Mouse (Mus musculus) brain, adult 10 weeks (tissue): Measurements from ENCODE around the gene Fut11. TPM values are rescaled to one million over a fixed set of nuclear protein-coding genes. Genes with fewer than 3 reads are reported as not detected.

ENCODE experiments used
- polyA plus RNA-seq: library from polyadenylated mRNA; stranded (reverse); fragments of 350-450 nt; fragmentation: Illumina TruSeq; extraction: RNeasy Lipid Tissue Mini Kit (QIAGEN cat#74804); gene quantifications from one replicate; pipeline ENCODE4 v1.2.3, GENCODE M21; 2015; ENCODE audit warnings: low read depth, low replicate concordance

Gene Fut11
- 14.1 TPM for polyA plus RNA-seq

DNA sequence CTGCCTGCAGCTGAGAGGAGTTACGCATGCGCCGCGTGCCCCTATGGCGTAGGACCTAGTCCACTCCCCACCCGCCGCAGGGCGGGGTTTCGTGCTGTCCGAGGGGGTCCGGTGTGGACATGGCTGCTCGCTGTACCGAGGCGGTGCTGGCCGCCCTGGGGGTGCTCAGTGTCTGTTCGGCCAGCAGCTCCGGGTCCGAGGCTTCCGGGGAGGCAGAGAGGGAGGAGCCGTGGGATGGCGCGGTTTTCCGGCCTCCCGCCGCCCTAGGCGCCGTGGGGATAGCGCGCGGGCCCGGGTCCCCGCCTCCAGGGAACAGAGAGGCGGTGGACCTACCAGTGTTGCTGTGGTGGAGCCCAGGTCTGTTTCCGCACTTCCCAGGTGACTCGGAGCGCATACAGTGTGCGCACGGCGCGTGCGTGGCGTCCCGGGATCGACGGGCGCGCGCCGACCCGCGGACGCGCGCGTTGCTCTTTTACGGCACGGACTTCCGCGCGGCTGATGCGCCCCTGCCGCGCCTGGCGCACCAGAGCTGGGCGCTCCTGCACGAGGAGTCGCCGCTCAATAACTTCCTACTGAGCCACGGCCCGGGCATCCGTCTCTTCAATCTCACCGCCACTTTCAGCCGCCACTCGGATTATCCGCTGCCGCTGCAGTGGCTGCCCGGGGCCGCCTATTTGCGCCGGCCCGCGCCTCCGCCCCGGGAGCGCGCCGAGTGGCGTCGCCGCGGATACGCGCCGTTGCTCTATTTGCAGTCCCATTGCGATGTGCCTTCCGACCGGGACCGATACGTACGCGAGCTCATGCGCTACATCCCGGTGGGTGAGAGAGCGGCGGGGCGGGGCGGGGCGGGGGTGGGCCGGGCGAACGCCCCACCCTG is at the start of gene Fut11:
Fut11 (plus strand) TSS at position 85 of the 877 bp plus-strand sequence.

DNA sequence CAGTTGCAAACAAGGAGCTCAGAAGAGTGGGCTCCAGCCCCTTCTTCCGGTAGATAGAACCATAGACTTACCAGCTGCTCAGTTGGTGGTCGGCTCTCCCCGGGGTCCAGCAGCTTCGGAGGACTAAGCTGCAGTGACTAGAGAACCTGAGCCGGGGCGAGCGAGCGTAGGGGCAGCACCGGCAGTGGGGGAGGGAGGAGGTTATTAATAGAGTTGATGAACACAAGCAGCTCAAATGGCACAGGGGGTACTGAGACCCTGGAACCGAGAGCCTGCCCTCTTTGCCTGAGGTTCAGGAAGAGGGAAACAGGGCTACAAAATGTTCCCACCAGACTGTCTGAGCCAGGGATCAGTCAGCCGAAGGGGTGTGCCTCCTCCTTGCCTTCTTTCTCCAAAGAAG is 38.4 kb upstream of the Fut11 start, which contains the start of gene Myoz1:
Myoz1 (minus strand) TSS at position 180 of the 400 bp plus-strand sequence.

DNA sequence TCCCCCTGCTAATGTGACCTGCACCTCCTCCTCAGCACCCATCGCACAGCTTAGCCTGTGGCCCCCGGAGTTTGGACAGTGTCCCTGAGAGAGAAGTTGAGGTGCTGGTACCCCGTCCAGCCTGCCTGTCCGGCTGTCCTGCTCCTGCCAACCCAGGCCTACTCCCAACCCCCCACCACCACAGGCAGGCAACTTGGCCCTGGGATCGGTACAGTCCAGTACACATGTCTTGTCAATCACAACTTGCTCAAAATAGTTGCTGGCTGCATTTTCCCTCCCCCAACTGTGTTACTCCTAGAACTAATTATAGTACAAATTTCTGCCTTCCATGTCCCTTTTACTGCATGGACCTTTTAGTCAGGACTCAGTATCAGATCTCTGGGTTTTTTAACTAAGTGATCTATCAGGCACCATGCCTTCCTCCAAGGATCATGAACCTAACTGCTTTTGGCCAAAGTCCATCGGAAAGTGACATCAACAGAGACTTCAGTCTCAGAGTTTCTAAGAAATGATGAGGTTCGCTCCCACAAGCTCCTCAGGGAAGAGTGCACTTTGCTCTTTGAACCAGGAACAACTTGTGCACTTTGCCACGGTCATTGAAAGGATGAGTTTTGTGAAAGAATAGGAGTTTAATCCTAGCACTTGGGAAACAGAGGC is 26.5 kb upstream of the Fut11 start, which contains the start of gene Synpo2l:
Synpo2l (minus strand) TSS at position 201 of the 657 bp plus-strand sequence.

DNA sequence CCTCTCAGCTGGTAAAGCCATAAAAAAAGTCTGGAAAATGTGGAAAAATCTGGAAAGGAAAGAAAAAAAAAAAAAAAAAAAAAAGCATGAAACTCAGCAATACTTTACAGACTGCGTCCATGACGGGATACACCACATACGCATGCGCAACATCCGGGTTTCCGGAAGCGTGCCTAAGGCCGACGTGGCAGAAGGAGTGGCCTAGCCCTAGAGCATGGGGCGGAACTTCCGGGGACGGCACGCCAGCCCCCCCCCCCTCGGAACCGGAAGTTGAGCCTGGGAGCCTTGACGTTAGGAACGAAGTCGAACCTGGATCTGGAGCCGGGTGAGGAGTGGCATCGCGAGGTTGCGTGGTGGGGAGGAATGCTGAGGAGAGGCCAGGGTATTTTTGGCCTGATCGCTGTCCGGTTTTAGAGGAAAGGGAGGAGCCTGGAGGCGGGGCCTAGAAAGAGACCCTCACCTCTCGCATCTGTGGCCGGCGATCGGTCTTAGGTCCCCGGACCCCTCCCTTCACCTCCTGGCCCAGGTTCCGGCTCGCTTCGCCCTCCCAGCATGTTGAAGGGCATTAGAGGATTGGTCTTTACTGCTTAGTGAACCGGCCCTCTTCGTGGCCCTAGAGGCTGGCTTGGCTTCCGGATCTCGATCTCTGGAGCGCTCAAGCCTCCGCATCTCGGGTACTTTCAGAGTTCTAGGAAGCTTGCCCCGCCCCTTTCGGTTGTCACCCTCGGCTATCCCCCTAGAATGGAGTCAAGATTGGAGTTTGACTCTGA is 20.5 kb upstream of the Fut11 start, which contains the start of gene Sec24c:
Sec24c (plus strand) TSS at position 245 of the 770 bp plus-strand sequence.

DNA sequence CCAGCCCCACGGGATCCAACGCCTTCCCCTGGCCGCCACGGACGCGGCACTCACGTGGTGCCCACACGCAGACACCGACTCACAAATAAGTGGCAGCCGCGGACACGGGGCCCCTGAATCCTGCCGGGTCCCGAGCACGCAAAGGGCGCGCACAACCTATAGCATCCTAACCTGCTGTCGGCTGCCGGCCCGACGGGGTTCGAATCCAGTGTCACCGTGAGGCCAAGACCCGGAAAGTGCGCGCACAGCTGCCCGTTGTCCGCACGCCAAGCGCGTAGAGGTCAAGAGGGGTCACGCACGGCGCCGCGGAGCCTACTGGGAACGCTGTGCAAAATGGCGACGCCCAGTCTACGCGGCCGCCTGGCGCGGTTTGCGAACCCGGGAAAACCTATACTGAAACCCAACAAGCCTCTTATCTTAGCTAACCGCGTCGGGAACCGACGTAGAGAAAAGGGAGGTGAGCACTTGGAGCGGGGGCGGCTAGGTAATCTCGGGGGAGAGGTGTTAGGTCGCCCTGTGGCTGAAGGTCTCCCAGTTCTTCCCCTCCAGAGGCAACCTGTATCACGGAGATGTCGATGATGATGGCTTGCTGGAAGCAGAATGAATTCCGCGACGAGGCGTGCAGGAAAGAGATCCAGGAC is 8.1 kb downstream of the Fut11 start, which contains the start of gene Chchd1:
Chchd1 (plus strand) TSS at position 266 of the 641 bp plus-strand sequence.

DNA sequence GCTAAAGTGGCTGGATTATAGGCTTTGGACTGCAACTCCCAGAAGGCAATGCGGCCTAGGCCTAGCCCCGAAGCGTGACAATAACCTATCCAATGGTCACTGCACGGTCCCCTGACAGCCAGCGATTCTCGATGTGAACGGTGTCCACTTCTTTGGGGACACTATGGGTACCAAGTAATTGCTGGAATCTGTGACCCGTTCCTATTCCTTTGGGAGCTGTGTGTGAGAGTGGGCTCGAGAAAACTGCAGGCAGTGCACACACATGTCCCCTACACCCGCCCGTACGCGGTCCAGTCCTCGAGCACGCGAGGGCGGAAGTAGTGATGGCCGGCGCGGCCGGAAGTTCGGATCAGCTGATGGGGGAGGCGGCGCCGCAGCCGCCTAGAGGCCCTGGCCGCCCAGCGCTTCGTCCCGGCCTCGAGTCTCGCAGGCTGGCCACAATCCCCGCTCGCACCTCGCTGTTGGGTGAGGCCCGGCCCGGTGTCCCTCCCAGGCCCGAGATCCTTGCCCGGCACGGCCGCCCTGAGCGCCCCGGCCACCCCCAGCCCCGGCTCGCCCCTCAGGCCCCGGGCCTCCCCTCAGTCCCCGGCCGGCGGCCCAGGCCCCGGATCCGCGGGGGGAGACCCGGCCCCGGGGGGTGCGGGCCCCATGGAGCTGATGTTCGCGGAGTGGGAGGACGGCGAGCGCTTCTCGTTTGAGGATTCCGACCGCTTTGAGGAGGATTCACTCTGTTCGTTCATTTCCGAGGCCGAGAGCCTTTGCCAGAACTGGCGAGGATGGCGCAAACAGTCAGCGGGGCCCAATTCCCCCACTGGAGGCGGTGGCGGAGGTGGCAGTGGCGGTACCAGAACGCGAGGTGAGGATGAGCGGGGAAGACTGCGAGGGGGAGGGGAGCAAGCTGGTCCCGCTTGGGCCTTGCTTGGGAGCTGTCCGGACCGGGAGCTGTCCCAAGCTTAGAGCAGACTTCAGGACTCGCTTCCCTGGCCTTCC is 12.7 kb downstream of the Fut11 start, which contains the start of gene Zswim8:
Zswim8 (plus strand) TSS at position 352 of the 990 bp plus-strand sequence.

DNA sequence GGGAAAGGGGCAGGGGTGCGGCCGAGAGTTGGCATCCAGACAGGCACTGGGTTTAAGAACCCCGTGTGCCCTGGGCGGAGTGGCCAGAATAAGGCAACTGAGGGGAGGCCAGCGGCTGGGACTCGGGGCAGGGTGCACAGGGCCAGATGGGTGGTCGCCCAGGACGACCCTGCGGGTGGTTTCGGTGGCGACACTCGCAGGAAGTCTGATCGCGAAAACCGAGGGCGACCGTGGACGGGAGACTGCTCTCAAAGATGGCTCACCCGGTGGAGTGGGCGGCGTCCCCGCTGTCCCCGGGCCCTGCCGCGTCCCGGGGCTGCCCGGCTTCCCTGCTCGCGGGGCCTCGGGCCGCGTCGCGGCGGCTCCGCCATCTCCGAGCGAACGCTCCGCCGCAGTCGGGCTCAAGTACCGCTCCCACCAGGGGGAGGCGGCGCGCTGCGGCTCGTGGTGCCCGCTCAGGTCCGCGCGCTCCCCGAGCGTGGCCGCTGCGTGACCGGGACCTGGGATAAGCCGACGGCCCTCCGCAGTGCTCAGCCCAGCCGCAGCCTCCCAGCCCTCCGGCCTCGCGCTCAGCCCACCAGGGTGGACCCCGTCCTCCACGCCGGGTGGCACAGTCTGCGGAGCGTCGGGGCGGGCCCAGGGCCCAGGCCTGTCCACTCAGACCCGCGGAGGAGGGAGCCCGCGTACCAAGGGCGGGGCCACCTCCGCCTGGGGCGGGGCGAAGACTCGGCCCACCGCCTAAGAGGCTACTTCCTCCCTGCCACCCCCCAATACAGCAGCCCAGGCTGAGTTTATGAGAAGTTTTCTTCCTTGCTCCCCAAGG is 39.4 kb downstream of the Fut11 start, which contains the start of gene Ndst2:
Ndst2 (minus strand) TSS at position 611 of the 823 bp plus-strand sequence.

Other genes starting within 250 kb of the Fut11 start
- gene Cfap70, start 242.7 kb upstream of the Fut11 start, polyA plus RNA-seq = 0.88 TPM
- gene Anxa7, start 214.8 kb upstream of the Fut11 start, polyA plus RNA-seq = 85.4 TPM
- 0.33 TPM for gene Mss51, start 198.1 kb upstream of the Fut11 start, polyA plus RNA-seq
- 266 TPM for gene Ppp3cb, start 148.4 kb upstream of the Fut11 start, polyA plus RNA-seq
- 42.2 TPM for gene Usp54, start 53.9 kb upstream of the Fut11 start, polyA plus RNA-seq
- not detected for gene Myoz1, start 38.4 kb upstream of the Fut11 start, polyA plus RNA-seq
- not detected for gene Synpo2l, start 26.6 kb upstream of the Fut11 start, polyA plus RNA-seq
- gene Sec24c, start 20.7 kb upstream of the Fut11 start, polyA plus RNA-seq = 57.9 TPM
- 163 TPM for gene Chchd1, start 8.0 kb downstream of the Fut11 start, polyA plus RNA-seq
- gene Zswim8, start 12.6 kb downstream of the Fut11 start, polyA plus RNA-seq = 95.7 TPM
- 14.9 TPM for gene Ndst2, start 39.6 kb downstream of the Fut11 start, polyA plus RNA-seq
- gene Camk2g, start 99.1 kb downstream of the Fut11 start, polyA plus RNA-seq = 264 TPM
- 4.3 TPM for gene Plau, start 141.7 kb downstream of the Fut11 start, polyA plus RNA-seq
- 16.2 TPM for gene Vcl, start 234.4 kb downstream of the Fut11 start, polyA plus RNA-seq